Mouse (Mus musculus) neural tube, embryonic 12.5 days (tissue): ENCODE data around the gene Slc25a24. TPM values are rescaled to one million over a fixed set of nuclear protein-coding genes. Genes with fewer than 3 reads are reported as not detected.

Experiments used
- ATAC-seq: fragments of 200-750 bp; cut with Nextera tagmentation; 2 replicates; pipeline ENCODE4 v1.8.0; 2017; ENCODE audit warnings: low read depth, mild to moderate bottlenecking, moderate TSS enrichment, moderate library complexity; ENCODE audit not compliant: low FRiP score
- H3K27ac ChIP-seq: fragments of 300-500 bp; sonication (generic); 2 replicates; pipeline ENCODE4 v1.5.1; 2016
- H3K27me3 ChIP-seq: fragments of 300-500 bp; sonication (generic); replicated peaks from 2 replicates; pipeline ENCODE4 v1.6.1; 2016; ENCODE audit warnings: mild to moderate bottlenecking
- H3K36me3 ChIP-seq: fragments of 300-500 bp; sonication (generic); 2 replicates; pipeline ENCODE4 v1.6.1; 2016; ENCODE audit warnings: mild to moderate bottlenecking
- H3K4me1 ChIP-seq: fragments of 300-500 bp; sonication (generic); 2 replicates; pipeline ENCODE4 v1.6.1; 2016
- H3K4me2 ChIP-seq: fragments of 300-500 bp; sonication (generic); replicated peaks from 2 replicates; pipeline ENCODE4 v1.6.1; 2016; ENCODE audit warnings: mild to moderate bottlenecking
- H3K4me3 ChIP-seq: fragments of 300-500 bp; sonication (generic); 2 replicates; pipeline ENCODE4 v1.5.1; 2016
- H3K9ac ChIP-seq: fragments of 300-500 bp; sonication (generic); 2 replicates; pipeline ENCODE4 v1.6.1; 2016; ENCODE audit warnings: mild to moderate bottlenecking
- H3K9me3 ChIP-seq: fragments of 300-500 bp; sonication (generic); 2 replicates; pipeline ENCODE4 v1.6.1; 2016; ENCODE audit warnings: mild to moderate bottlenecking
- WGBS: fragments of 180-500 bp; shearing (Covaris S2); methylation state at CpG from one replicate; pipeline ENCODE4 v1.1.7; 2016; 5-methylcytosine and 5-hydroxymethylcytosine counted together
- polyA plus RNA-seq: library from polyadenylated mRNA; unstranded; fragments of >200 nt; fragmentation: Nextera tagmentation; extraction: Ambion mirVana; gene quantifications from 2 replicates; pipeline ENCODE4 v1.2.1, GENCODE M21; 2016

Slc25a24 gene
- polyA plus RNA-seq, 1 experiment from 2014 or later = 24.2 TPM

- H3K36me3 ChIP-seq = no peaks in the 10 kb centered on the region
- no peaks in the 10 kb centered on the region for H3K27me3 ChIP-seq
- ATAC-seq = no peak
- no peak overlapping the region for H3K4me2 ChIP-seq
- H3K27ac ChIP-seq = no peak overlapping the region
- H3K4me3 ChIP-seq = no peak overlapping the region
- WGBS = 90% methylated on average over 4 of the region's 4 CpGs
- no peak overlapping the region for H3K9ac ChIP-seq
- H3K9me3 ChIP-seq = 0 out of 2 replicates have a peak, but pooled peaks cover 5% of the 10 kb centered on the region
- no peaks in the 10 kb centered on the region for H3K4me1 ChIP-seq
These were observed 10.0 kb downstream of the Slc25a24 start for GRCm38 (mm10) chr3:109132966-109133365.

- Histone ChIP-seq H3K9me3 (0 out of 2 replicates have a peak, but pooled peaks cover 5% of the 10 kb centered on the region), H3K4me1 (no peaks in the 10 kb centered on the region), H3K4me2 (no peak overlapping the region), H3K4me3 (no peak overlapping the region), H3K27me3 (no peaks in the 10 kb centered on the region), H3K27ac (no peak overlapping the region), H3K36me3 (no peaks in the 10 kb centered on the region), H3K9ac (no peak overlapping the region)
- ATAC-seq = no peak
- WGBS = 94% methylated on average over 15 of the region's 15 CpGs
These were observed 11.1 kb downstream of the Slc25a24 start for GRCm38 (mm10) chr3:109134036-109134435.

- WGBS = 92% methylated on average over 1 of the region's 1 CpGs
- H3K4me3 ChIP-seq = no peak overlapping the region
These were observed 12.4 kb downstream of the Slc25a24 start for GRCm38 (mm10) chr3:109135352-109135751.

GRCm38 (mm10) chr3:109152561-109152960 lies 29.6 kb downstream of the Slc25a24 start:
- no peak overlapping the region for H3K4me3 ChIP-seq
- no peaks in the 10 kb centered on the region for H3K27me3 ChIP-seq
- H3K4me2 ChIP-seq = no peak overlapping the region
- no peaks in the 10 kb centered on the region for H3K4me1 ChIP-seq
- no peak overlapping the region for H3K9ac ChIP-seq
- H3K27ac ChIP-seq = no peak overlapping the region
- H3K9me3 ChIP-seq = no peaks in the 10 kb centered on the region
- 92% methylated on average over 4 of the region's 4 CpGs for WGBS
- ATAC-seq = no peak
- H3K36me3 ChIP-seq = no peaks in the 10 kb centered on the region

More at GRCm38 (mm10) chr3:109135352-109135751, 12.4 kb downstream of the Slc25a24 start:
- 0 out of 2 replicates have a peak, but pooled peaks cover 5% of the 10 kb centered on the region for H3K9me3 ChIP-seq
- H3K4me2 ChIP-seq = no peak overlapping the region
- H3K27ac ChIP-seq = no peak overlapping the region
- H3K9ac ChIP-seq = no peak overlapping the region
- H3K27me3 ChIP-seq = no peaks in the 10 kb centered on the region
- H3K36me3 ChIP-seq = no peaks in the 10 kb centered on the region
- no peak for ATAC-seq
- H3K4me1 ChIP-seq = no peaks in the 10 kb centered on the region

- H3K27ac ChIP-seq = no peak overlapping the region
- H3K4me1 ChIP-seq = no peaks in the 10 kb centered on the region
- 97% methylated on average over 6 of the region's 6 CpGs for WGBS
- H3K36me3 ChIP-seq = no peaks in the 10 kb centered on the region
- H3K9me3 ChIP-seq = no peaks in the 10 kb centered on the region
- no peaks in the 10 kb centered on the region for H3K27me3 ChIP-seq
- no peak overlapping the region for H3K4me3 ChIP-seq
- no peak overlapping the region for H3K4me2 ChIP-seq
- ATAC-seq = no peak
- H3K9ac ChIP-seq = no peak overlapping the region
These were observed 30.5 kb downstream of the Slc25a24 start for GRCm38 (mm10) chr3:109153410-109153809.

GRCm38 (mm10) chr3:109155926-109156669 lies 33.1 kb downstream of the Slc25a24 start:
- Histone ChIP-seq H3K4me1 (no peaks in the 10 kb centered on the region), H3K36me3 (no peaks in the 10 kb centered on the region), H3K27ac (no peak overlapping the region), H3K9me3 (no peaks in the 10 kb centered on the region), H3K4me2 (no peak overlapping the region), H3K27me3 (no peaks in the 10 kb centered on the region), H3K4me3 (no peak overlapping the region), H3K9ac (no peak overlapping the region)
- WGBS = 93% methylated on average over 4 of the region's 4 CpGs
- no peak for ATAC-seq

- ATAC-seq = no peak
- Histone ChIP-seq H3K9me3 (no peaks in the 10 kb centered on the region), H3K4me3 (no peak overlapping the region), H3K4me1 (no peaks in the 10 kb centered on the region), H3K9ac (no peak overlapping the region), H3K27me3 (no peaks in the 10 kb centered on the region), H3K4me2 (no peak overlapping the region), H3K27ac (no peak overlapping the region), H3K36me3 (no peaks in the 10 kb centered on the region)
- WGBS = 91% methylated on average over 3 of the region's 3 CpGs
These were observed 34.5 kb downstream of the Slc25a24 start for GRCm38 (mm10) chr3:109157481-109157880.

- no peak overlapping the region for H3K4me3 ChIP-seq
- H3K36me3 ChIP-seq = peaks cover 7% of the 10 kb centered on the region; the same call in 1 of the 2 replicates
- H3K27ac ChIP-seq = no peak overlapping the region
- no peak for ATAC-seq
- no peaks in the 10 kb centered on the region for H3K4me1 ChIP-seq
- no peak overlapping the region for H3K4me2 ChIP-seq
- no peak overlapping the region for H3K9ac ChIP-seq
- H3K9me3 ChIP-seq = no peaks in the 10 kb centered on the region
- WGBS = 83% methylated on average over 2 of the region's 2 CpGs
- no peaks in the 10 kb centered on the region for H3K27me3 ChIP-seq
These were observed 41.1 kb downstream of the Slc25a24 start for GRCm38 (mm10) chr3:109164088-109164487.

GRCm38 (mm10) chr3:109164644-109165043 lies 41.7 kb downstream of the Slc25a24 start:
- no peak overlapping the region for H3K27ac ChIP-seq
- no peak for ATAC-seq
- H3K9ac ChIP-seq = no peak overlapping the region

GRCm38 (mm10) chr3:109165214-109165829 lies 42.4 kb downstream of the Slc25a24 start:
- no peaks in the 10 kb centered on the region for H3K27me3 ChIP-seq
- H3K4me2 ChIP-seq = no peak overlapping the region
- no peak overlapping the region for H3K4me3 ChIP-seq
- peaks cover 7% of the 10 kb centered on the region; the same call in 1 of the 2 replicates for H3K36me3 ChIP-seq
- 90% methylated on average over 8 of the region's 8 CpGs for WGBS
- no peaks in the 10 kb centered on the region for H3K4me1 ChIP-seq
- H3K9me3 ChIP-seq = no peaks in the 10 kb centered on the region
- H3K9ac ChIP-seq = no peak overlapping the region
- H3K27ac ChIP-seq = no peak overlapping the region
- ATAC-seq = no peak

More at GRCm38 (mm10) chr3:109164644-109165043, 41.7 kb downstream of the Slc25a24 start:
- no peak overlapping the region for H3K4me3 ChIP-seq
- no peaks in the 10 kb centered on the region for H3K27me3 ChIP-seq
- H3K9me3 ChIP-seq = no peaks in the 10 kb centered on the region
- H3K4me2 ChIP-seq = no peak overlapping the region
- 94% methylated on average over 1 of the region's 1 CpGs for whole genome bisulfite sequencing
- peaks cover 7% of the 10 kb centered on the region; the same call in 1 of the 2 replicates for H3K36me3 ChIP-seq
- H3K4me1 ChIP-seq = no peaks in the 10 kb centered on the region

- no peaks in the 10 kb centered on the region for H3K27me3 ChIP-seq
- no peak overlapping the region for H3K27ac ChIP-seq
- WGBS = 88% methylated on average over 2 of the region's 2 CpGs
- no peak overlapping the region for H3K4me2 ChIP-seq
- no peaks in the 10 kb centered on the region for H3K4me1 ChIP-seq
- H3K36me3 ChIP-seq = peaks cover 6% of the 10 kb centered on the region; the same call in 1 of the 2 replicates
- H3K4me3 ChIP-seq = no peak overlapping the region
- no peak for ATAC-seq
- no peaks in the 10 kb centered on the region for H3K9me3 ChIP-seq
- H3K9ac ChIP-seq = no peak overlapping the region
These were observed 46.2 kb downstream of the Slc25a24 start for GRCm38 (mm10) chr3:109169121-109169520.

- H3K9me3 ChIP-seq = no peaks in the 10 kb centered on the region
- H3K4me3 ChIP-seq = no peak overlapping the region
- no peaks in the 10 kb centered on the region for H3K4me1 ChIP-seq
- 30% methylated on average over 15 of the region's 15 CpGs for WGBS
- H3K36me3 ChIP-seq = peaks cover 3% of the 10 kb centered on the region; the same call in 1 of the 2 replicates
- no peak overlapping the region for H3K4me2 ChIP-seq
- H3K27me3 ChIP-seq = no peaks in the 10 kb centered on the region
- no peak overlapping the region for H3K9ac ChIP-seq
- peak; percentile 61 for ATAC-seq
- no peak overlapping the region for H3K27ac ChIP-seq
These were observed 48.3 kb downstream of the Slc25a24 start for GRCm38 (mm10) chr3:109171070-109171778.
